Mouse (Mus musculus) stomach, postnatal 0 days (tissue): Measurements from ENCODE around the gene Bace2. TPM values are rescaled to one million over a fixed set of nuclear protein-coding genes. Genes with fewer than 3 reads are reported as not detected.

ENCODE experiments used
- ATAC-seq: fragments of 200-750 bp; cut with Nextera tagmentation; 2 replicates; pipeline ENCODE4 v1.8.0; 2017; ENCODE audit not compliant: low FRiP score, low TSS enrichment
- DNase-seq: peaks from one replicate; pipeline ENCODE4 v3.0.0-alpha.2; 2016; ENCODE audit warnings: low spot score
- H3K27ac ChIP-seq: fragments of 300-500 bp; sonication (generic); replicated peaks from 2 replicates; pipeline ENCODE4 v1.5.1; 2014; ENCODE audit warnings: mild to moderate bottlenecking, control low read depth
- H3K27me3 ChIP-seq: fragments of 300-500 bp; sonication (generic); 2 replicates; pipeline ENCODE4 v1.6.1; 2014; ENCODE audit warnings: low read length; ENCODE audit not compliant: control insufficient read depth, insufficient read depth
- H3K36me3 ChIP-seq: fragments of 300-500 bp; sonication (generic); 2 replicates; pipeline ENCODE4 v1.6.1; 2014; ENCODE audit warnings: low read length, mixed read lengths; ENCODE audit not compliant: control insufficient read depth, insufficient read depth
- H3K4me1 ChIP-seq: fragments of 300-500 bp; sonication (generic); replicated peaks from 2 replicates; pipeline ENCODE4 v1.6.1; 2014; ENCODE audit warnings: antibody characterized with exemption; ENCODE audit not compliant: control insufficient read depth, insufficient read depth
- H3K4me2 ChIP-seq: fragments of 300-500 bp; sonication (generic); replicated peaks from 2 replicates; pipeline ENCODE4 v1.6.1; 2014; ENCODE audit warnings: low read depth, mild to moderate bottlenecking, control low read depth, moderate library complexity
- H3K4me3 ChIP-seq: fragments of 300-500 bp; sonication (generic); 2 replicates; pipeline ENCODE4 v1.5.1; 2014; ENCODE audit warnings: low read depth, low read length, control low read depth
- H3K9ac ChIP-seq: fragments of 300-500 bp; sonication (generic); 2 replicates; pipeline ENCODE4 v1.6.1; 2014; ENCODE audit warnings: mild to moderate bottlenecking, low read length, control low read depth, mixed read lengths
- H3K9me3 ChIP-seq: fragments of 300-500 bp; sonication (generic); 2 replicates; pipeline ENCODE4 v1.6.1; 2016; ENCODE audit warnings: low read length; ENCODE audit not compliant: control insufficient read depth
- CTCF ChIP-seq: IDR thresholded peaks from 2 replicates; pipeline ENCODE4 v1.5.1; 2016; ENCODE audit warnings: antibody characterized with exemption, low read depth, mild to moderate bottlenecking, moderate library complexity
- EP300 ChIP-seq: optimal IDR thresholded peaks from 2 replicates; pipeline ENCODE3; 2016; ENCODE audit warnings: antibody characterized with exemption
- WGBS: fragments of 180-500 bp; shearing (Covaris S2); extraction: QIAGEN DNeasy Blood & Tissue Kit; methylation state at CpG from one replicate; pipeline ENCODE4 v1.1.7; 2014; 5-methylcytosine and 5-hydroxymethylcytosine counted together
- polyA plus RNA-seq: library from polyadenylated mRNA; unstranded; fragments of >200 nt; fragmentation: Nextera tagmentation; extraction: Ambion mirVana; gene quantifications from 2 replicates; pipeline ENCODE4 v1.2.1, GENCODE M21; 2015

Bace2 gene
- polyA plus RNA-seq, 1 experiment from 2014 or later: 205 TPM

DNA sequence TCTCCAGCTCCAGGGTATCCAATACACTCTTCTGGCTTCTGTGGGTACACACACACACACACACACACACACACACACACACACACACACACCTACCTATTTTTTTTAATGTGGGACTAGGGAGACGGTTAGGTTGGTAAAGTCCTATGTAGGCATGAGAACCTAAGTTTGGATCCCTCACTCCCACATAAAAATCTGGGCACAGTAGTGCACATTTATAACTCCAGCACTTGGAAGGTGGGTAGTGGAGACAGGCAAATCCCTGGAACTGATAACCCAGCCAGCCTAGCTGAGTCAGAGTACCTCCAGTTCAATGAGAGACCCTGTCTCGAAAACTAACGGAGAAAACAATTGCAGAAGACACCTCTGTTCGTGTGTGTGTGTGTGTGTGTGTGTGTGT lies 39.9 kb downstream of the Bace2 start:
- Histone ChIP-seq H3K36me3 (no peaks in the 10 kb centered on the region), H3K9me3 (no peaks in the 10 kb centered on the region), H3K4me3 (no peak overlapping the region), H3K4me2 (no peak overlapping the region), H3K27ac (no peak overlapping the region), H3K4me1 (no peaks in the 10 kb centered on the region), H3K9ac (no peak overlapping the region), H3K27me3 (no peaks in the 10 kb centered on the region)
- 79% methylated on average over 4 of the region's 4 CpGs for WGBS
- DNase-seq (no peak), ATAC-seq (no peak)
- TF ChIP-seq EP300 (no peak), CTCF (no peak)

DNA sequence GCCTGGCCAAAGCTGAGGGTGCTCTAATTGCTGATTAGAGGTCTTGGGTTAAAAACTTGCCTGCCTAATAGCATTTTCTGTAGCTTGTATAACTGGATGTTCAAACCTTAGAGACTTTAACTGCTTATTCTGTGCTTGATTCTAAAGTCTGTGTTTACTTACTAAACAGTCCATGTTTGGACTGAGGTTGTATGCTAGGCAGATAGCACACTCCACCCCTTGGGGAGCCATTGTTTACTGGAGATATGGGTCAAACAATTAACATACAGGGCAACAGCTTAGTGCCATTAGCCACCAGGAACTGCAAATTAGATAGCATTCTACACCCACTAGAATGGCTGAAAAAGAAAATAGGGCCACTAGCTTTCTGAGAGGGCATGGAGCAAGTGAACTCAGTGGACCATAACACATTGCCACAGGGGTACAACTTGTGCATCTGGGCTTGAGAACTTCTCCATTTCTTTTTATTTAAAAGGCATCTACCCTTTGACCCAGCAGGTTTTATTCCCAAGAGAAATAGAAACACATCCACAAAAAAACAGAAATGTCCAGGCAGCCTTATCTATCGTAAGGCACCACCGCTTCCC lies 41.5 kb downstream of the Bace2 start:
- Histone ChIP-seq H3K27ac (peak overlapping the region; percentile 70), H3K36me3 (no peaks in the 10 kb centered on the region), H3K9ac (no peak overlapping the region), H3K4me2 (no peak overlapping the region), H3K27me3 (no peaks in the 10 kb centered on the region), H3K4me3 (no peak overlapping the region), H3K4me1 (no peaks in the 10 kb centered on the region), H3K9me3 (no peaks in the 10 kb centered on the region)
- peak; percentile 56 for DNase-seq
- 70% methylated on average over 2 of the region's 2 CpGs for WGBS
- TF ChIP-seq EP300 (no peak), CTCF (no peak)
- ATAC-seq: peak; percentile 80

DNA sequence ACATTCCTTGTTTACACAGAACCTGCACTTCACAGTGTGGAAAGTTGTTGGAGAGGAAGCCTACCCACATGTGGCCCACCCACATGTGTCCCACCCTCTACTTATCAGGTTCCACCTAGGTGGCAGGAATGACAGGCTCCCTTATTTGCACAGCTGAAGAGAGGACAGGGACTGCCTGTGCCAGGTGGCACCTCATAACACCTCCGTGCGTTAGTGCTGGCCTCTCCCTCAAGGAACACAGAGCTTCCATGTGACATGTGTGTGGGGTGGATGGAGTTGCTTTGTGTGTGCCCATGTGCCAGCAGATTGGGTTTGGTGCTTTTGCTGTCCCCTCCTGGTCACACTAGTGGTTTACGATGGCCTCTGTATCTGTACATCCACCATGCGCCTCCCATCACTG lies 43.4 kb downstream of the Bace2 start:
- Histone ChIP-seq H3K4me2 (no peak overlapping the region), H3K27ac (peak overlapping the region; percentile 63), H3K9me3 (no peaks in the 10 kb centered on the region), H3K4me1 (no peaks in the 10 kb centered on the region), H3K36me3 (no peaks in the 10 kb centered on the region), H3K9ac (no peak overlapping the region), H3K27me3 (no peaks in the 10 kb centered on the region), H3K4me3 (no peak overlapping the region)
- TF ChIP-seq CTCF (peak; percentile 29; the same call in 1 of the 2 replicates), EP300 (no peak)
- DNase-seq: peak; percentile 54
- 62% methylated on average over 4 of the region's 4 CpGs for WGBS
- no peak for ATAC-seq

DNA sequence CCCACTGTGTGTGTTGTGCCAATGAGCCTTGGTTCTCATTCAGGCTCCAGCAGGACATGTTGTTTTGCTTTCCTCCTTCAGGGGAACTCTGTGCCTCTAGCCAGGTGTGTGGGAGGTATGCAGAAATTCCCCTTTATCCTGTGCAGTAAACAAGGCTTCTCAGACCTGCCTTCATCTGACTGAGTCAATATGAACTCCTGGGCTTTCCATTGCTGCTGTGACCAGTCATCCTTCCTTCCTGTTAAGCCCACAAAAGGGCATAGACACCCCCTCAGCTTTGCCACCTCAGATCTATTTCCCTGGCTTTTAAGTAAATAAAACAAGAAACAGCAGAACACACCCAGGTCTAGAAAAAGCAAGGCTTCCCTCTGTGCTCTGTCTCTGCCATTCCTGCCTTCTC lies 45.2 kb downstream of the Bace2 start:
- H3K4me3 ChIP-seq: no peak overlapping the region
- no peaks in the 10 kb centered on the region for H3K27me3 ChIP-seq
- no peaks in the 10 kb centered on the region for H3K4me1 ChIP-seq
- no peaks in the 10 kb centered on the region for H3K36me3 ChIP-seq
- TF ChIP-seq EP300 (no peak), CTCF (no peak)
- H3K4me2 ChIP-seq: no peak overlapping the region
- ATAC-seq (peak; percentile 88), DNase-seq (peak; percentile 60)
- H3K27ac ChIP-seq: peak overlapping the region; percentile 85
- no peak overlapping the region for H3K9ac ChIP-seq
- H3K9me3 ChIP-seq: no peaks in the 10 kb centered on the region

DNA sequence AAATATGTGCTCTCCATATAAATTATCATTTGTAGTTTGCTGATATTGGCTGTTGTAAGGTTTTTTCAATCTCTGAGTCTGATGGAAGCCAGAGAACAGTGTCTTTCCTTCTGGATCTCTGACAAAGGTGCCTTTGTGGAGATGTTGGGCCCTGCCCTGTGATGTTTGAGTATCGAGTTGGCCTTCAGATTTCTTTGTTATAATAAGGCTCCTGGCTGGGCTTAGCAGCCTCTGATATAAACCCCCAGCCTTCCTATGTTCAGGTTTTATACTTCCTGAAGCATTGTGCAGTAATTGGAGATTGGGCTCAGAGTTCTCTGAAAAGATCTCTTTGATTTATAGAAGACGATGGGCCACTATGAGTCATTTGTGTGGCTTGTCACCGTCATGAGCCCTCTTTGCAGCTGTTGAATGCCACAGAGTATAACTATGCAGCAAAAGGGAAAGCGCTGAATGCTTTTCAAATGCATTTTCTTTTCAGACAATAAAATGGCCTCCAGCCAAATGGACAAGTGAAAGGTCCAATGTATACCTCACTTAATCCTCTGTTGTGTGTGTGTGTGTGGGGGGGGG lies 45.8 kb downstream of the Bace2 start:
- Histone ChIP-seq H3K9ac (no peak overlapping the region), H3K9me3 (no peaks in the 10 kb centered on the region), H3K4me1 (no peaks in the 10 kb centered on the region), H3K4me2 (no peak overlapping the region), H3K27me3 (no peaks in the 10 kb centered on the region), H3K36me3 (no peaks in the 10 kb centered on the region), H3K27ac (peak overlapping the region; percentile 85), H3K4me3 (no peak overlapping the region)
- ATAC-seq (peak; percentile 79), DNase-seq (peak; percentile 57)
- WGBS: 40% methylated on average over 4 of the region's 4 CpGs
- TF ChIP-seq CTCF: no peak

DNA sequence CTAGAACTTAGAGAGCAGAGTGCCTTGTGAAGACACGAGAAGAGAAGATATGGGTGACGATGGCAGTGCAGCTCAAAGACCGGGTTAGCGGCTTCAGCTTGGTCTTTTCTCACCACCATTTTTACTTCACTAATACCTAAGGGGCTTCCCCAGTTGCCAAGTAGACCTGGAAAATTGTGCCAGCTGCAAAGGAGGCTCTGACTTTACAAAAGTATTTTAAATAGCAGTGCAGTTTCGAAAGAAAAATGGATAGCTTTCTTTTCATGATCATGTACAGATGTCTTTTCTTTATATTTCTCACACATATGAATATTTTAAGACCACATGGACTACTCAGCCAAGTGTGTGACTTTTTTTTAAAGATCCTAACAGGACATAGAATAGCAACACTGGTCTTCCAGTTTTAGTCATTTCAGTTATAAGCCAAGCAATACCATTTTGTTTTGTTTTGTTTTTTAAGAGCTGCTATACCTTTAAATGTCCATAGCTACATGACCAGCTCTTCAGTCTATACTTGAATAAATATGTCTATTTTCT lies 49.0 kb downstream of the Bace2 start:
- DNase-seq: no peak
- H3K4me3 ChIP-seq: no peak overlapping the region
- H3K4me2 ChIP-seq: no peak overlapping the region
- no peaks in the 10 kb centered on the region for H3K9me3 ChIP-seq
- ATAC-seq: no peak
- no peaks in the 10 kb centered on the region for H3K27me3 ChIP-seq
- H3K36me3 ChIP-seq: no peaks in the 10 kb centered on the region
- H3K9ac ChIP-seq: no peak overlapping the region
- no peak overlapping the region for H3K27ac ChIP-seq
- WGBS: 91% methylated on average over 5 of the region's 5 CpGs
- H3K4me1 ChIP-seq: no peaks in the 10 kb centered on the region
- TF ChIP-seq EP300: no peak
